Mouse (Mus musculus): ENCODE results near the gene Disp2.

GRCm38 (mm10) chr2:118775846-118776245 lies 3.7 kb upstream of the Disp2 start:
- TF ChIP-seq CTCF (IDR thresholded peaks at IDR 0.05; ENCODE audit: borderline replicate concordance, control insufficient read depth, extremely low read depth, insufficient read depth, low read length, poor library complexity) (no peak), POLR2A (IDR thresholded peaks at IDR 0.05; ENCODE audit: control insufficient read depth, extremely low read depth, insufficient read depth, low read length, poor library complexity) (no peak)
